Mouse (Mus musculus) heart, postnatal 0 days (tissue): ENCODE results near the gene Prickle4.

Experiments used
- CTCF ChIP-seq: IDR thresholded peaks from 2 replicates; pipeline ENCODE4 v1.5.1; 2016; ENCODE audit warnings: antibody characterized with exemption, control low read depth, low read depth
- EP300 ChIP-seq: IDR thresholded peaks from 2 replicates; pipeline ENCODE4 v1.6.1; 2016; ENCODE audit warnings: antibody characterized with exemption, low read depth

- no peak for TF ChIP-seq CTCF
- TF ChIP-seq EP300, result no peak
Observed at GRCm38 (mm10) chr17:47651953-47652352, 42.6 kb downstream of the Prickle4 start.
